Mouse (Mus musculus) thymus, postnatal 14 days (tissue): ENCODE results near the gene Enpp6.

Source experiments
- DNase-seq: peaks from one replicate; pipeline ENCODE4 v3.0.0; 2021

Enpp6 gene

GRCm38 (mm10) chr8:47067121-47067520 is 80.4 kb downstream of the Enpp6 start:
- no peak for DNase-seq

DNA sequence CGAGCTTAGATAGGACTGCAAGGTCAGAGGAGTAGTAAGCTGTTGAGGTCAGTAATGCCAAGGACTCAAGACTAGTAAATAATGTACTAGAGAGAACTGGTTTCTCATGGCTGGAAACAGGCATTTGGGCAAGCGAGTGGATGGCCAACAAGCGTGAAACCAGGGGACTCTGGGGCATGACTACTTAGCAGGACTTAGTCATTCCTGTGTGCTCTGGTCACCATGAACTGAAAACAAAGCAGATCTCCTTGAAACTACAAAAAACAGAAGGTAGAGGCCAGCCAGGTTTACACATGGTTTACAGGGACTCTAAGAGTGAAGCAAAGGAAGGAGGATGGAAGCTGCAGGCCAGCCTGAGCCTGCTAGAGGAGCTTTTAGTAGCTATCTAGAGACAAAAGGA is 82.9 kb downstream of the Enpp6 start:
- no peak for DNase-seq

GRCm38 (mm10) chr8:47072001-47072400 is 85.3 kb downstream of the Enpp6 start:
- DNase-seq = no peak

- DNase-seq = no peak
Measured at GRCm38 (mm10) chr8:47075941-47076555, 89.4 kb downstream of the Enpp6 start.

DNA sequence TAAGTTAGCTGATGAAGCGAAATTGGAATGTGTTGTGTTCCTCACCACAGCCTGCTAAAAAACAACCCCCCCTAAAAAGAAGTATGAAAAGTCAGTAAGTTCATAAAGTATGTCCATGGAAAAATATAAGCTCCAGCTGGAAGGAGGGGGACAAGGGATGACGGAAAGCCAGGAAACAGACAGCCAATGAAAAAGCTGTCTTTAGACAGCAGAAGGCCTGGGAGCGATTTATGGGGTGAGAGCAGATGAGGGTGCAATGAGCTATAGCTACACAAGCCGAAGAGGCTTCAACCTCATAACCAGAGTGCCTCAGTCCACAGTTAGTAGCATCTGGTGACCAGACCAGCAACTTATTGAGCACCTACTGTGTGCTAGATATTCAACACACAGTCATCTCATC is 93.3 kb downstream of the Enpp6 start:
- no peak for DNase-seq

- no peak for DNase-seq
Measured at GRCm38 (mm10) chr8:47082201-47083027, 95.7 kb downstream of the Enpp6 start.

GRCm38 (mm10) chr8:47090021-47090420 is 103.3 kb downstream of the Enpp6 start:
- no peak for DNase-seq

- DNase-seq = no peak
Measured at GRCm38 (mm10) chr8:47105617-47106016, 118.9 kb downstream of the Enpp6 start.

- DNase-seq = no peak
Measured at GRCm38 (mm10) chr8:47114133-47114796, 127.6 kb downstream of the Enpp6 start.

DNA sequence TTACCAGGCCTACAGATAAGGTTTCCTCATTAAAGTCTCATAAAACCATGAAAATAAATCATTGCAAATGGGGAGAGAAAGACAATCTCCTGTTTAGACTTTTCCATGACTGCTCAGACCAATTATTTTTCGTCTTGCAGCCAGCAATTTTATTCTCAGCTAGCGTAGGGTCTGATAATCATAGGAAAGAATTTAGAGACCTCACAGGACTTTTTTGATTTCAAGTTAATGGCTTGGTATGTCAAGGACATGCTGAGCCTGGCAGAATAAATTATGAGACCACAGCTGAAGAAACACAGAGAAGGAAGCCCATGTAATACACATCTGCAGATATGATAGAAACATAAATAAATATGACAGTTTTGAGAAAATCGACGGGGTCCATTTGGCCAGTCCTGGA is 130.6 kb downstream of the Enpp6 start:
- no peak for DNase-seq

DNA sequence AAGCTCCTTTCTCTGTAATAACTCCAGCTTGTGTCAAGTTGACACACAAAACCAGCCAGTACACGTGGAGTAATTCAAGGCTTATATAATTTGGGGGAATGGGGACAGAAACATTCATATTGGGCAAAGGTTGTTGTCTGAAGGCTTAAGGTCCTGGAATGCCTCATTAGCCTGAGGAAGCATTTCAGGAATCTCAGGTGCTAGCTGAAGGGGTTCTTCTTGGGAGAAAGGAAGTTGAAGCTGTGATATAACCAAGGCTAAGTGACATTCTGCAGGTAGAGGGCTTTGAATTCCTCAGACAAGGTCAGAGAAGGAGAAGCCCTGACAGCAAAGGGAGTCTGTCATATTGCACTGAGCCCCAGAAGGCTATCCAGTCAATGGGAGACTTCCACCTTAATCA is 133.2 kb downstream of the Enpp6 start:
- no peak for DNase-seq

- DNase-seq = no peak
Measured at GRCm38 (mm10) chr8:47128859-47129258, 142.2 kb downstream of the Enpp6 start.

DNA sequence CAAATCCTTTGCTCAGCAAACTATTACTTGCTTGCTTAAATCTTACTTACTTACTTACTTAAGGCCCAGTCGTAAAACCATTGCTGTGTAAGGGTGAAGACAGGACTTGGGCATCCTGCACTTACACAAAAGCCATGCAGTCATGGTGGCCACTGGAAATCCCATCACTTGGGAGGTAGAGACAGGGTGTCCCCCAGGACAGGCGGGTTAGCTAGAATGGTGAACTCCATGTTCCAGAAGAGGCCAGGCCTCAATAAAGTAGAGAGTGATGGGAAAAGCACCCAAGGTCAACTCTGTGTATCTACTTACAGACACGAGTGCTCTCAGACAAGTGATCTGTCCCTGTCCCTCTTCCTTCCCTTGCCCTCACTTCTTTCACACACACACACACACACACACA is 146.7 kb downstream of the Enpp6 start:
- DNase-seq = no peak

DNA sequence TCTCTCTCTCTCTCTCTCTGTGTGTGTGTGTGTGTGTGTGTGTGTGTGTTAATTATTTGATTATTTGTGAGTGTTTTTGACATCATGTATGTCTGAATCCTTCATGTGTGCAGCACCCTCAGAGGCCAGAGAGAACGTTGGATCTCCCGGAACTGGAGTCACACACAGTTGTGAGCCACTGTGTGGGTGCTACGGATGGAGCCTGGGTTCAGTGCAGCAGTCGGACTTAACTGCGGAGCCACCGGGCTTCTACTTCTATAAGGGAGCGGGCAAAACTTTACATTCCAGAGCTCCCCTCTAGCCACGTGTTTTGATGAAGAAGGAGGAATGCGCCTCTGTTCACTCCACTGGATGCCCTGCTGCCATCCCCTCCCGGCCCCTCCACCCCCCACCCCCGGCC is 148.0 kb downstream of the Enpp6 start:
- DNase-seq = no peak

GRCm38 (mm10) chr8:47135586-47135985 is 148.9 kb downstream of the Enpp6 start:
- DNase-seq = no peak

DNA sequence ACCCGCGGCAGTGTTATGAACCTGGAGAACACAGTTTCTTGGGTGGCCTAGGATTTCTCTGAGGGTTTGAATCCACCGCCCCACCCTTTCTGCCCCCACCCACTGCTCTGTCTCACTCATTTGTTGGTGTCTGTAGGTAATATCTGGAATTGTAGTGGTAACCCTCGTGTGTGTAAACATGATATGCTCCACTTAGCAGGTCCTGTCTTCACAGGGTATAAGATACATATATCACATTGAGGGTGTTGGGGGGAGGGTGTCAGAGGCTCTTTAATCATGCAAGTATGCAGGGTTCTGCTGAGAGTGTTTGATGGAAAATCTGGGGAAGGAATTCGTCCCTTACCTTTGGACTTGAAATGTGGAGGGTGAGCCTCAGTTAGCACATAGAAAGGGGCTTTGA is 149.4 kb downstream of the Enpp6 start:
- DNase-seq = no peak

DNA sequence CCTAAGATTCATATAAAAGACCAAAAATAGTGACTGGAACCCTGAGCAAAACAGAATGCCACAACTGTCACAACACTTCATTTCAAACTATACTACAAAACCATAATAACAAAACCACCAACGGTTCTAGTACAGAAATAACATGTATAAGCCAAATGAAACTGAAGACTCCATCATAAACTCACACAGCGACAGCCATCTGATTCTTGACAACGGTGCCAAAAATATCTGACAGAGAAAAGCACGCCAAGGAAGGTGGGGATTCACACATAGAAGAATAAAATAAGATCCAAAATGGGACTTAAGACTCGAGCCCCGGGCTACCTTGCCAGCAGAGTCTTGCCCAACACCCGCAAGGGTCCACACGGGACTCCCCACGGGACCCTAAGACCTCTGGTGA is 158.6 kb downstream of the Enpp6 start:
- no peak for DNase-seq
